8 mouse cellular contexts compared by ENCODE assay signal in genomic region chr10:23674633-23675515, GRCm38 (mm10).
DNase-seq lines count a peak whose midpoint lies in the region; ATAC-seq and TF ChIP-seq lines count a peak whose summit lies in the region.

No protein-coding gene starts in this region.

- peaks cover 11% of the 10 kb centered on the region for H3K4me1 ChIP-seq in limb, embryonic 11.5 days (ENCODE audit: control insufficient read depth, insufficient read depth, low read length)
- no peaks in the 10 kb centered on the region for H3K4me1 ChIP-seq in liver, embryonic 12.5 days
- no peaks in the 10 kb centered on the region for H3K4me1 ChIP-seq in liver, postnatal 0 days (ENCODE audit: insufficient read depth)

- no peak overlapping the region for H3K4me2 ChIP-seq in limb, embryonic 11.5 days (ENCODE audit: low read depth, severe bottlenecking)
- H3K4me2 ChIP-seq in liver, embryonic 12.5 days: no peak overlapping the region
- no peak overlapping the region for H3K4me2 ChIP-seq in liver, postnatal 0 days (ENCODE audit: low read depth, low read length)

- H3K4me3 ChIP-seq in left cerebral cortex, adult 2 months: no peak overlapping the region
- no peak overlapping the region for H3K4me3 ChIP-seq in limb, embryonic 11.5 days (ENCODE audit: low read depth, low read length)
- H3K4me3 ChIP-seq in liver, embryonic 12.5 days: no peak overlapping the region
- H3K4me3 ChIP-seq in liver, postnatal 0 days (ENCODE audit: low read depth, low read length): no peak overlapping the region

- WGBS in limb, embryonic 11.5 days: 71% methylated on average over 16 of the region's 16 CpGs
- 71% methylated on average over 16 of the region's 16 CpGs for WGBS in liver, embryonic 12.5 days (ENCODE audit: insufficient replicate concordance)
- WGBS in liver, postnatal 0 days (ENCODE audit: insufficient replicate concordance): 75% methylated on average over 16 of the region's 16 CpGs

- ATAC-seq in limb, embryonic 11.5 days (ENCODE audit: insufficient number of reproducible peaks, low FRiP score, low TSS enrichment, low read depth): no peak
- ATAC-seq in liver, embryonic 12.5 days: no peak
- ATAC-seq in liver, postnatal 0 days: no peak

- H3K9me3 ChIP-seq in limb, embryonic 11.5 days (ENCODE audit: control insufficient read depth, low read length): no peaks in the 10 kb centered on the region
- H3K9me3 ChIP-seq in liver, embryonic 12.5 days (replicated peaks): no peaks in the 10 kb centered on the region
- no peaks in the 10 kb centered on the region for H3K9me3 ChIP-seq in liver, postnatal 0 days (ENCODE audit: low read length)

- no peak for TF ChIP-seq CTCF in left cerebral cortex, adult 2 months (IDR thresholded peaks at IDR 0.05)
- no peak for TF ChIP-seq CTCF in liver, postnatal 0 days (IDR thresholded peaks at IDR 0.05; ENCODE audit: low read depth)

- no peak overlapping the region for H3K9ac ChIP-seq in limb, embryonic 11.5 days (ENCODE audit: low read length)
- no peak overlapping the region for H3K9ac ChIP-seq in liver, embryonic 12.5 days
- no peak overlapping the region for H3K9ac ChIP-seq in liver, postnatal 0 days (replicated peaks)

- H3K27me3 ChIP-seq in limb, embryonic 11.5 days (ENCODE audit: control insufficient read depth, insufficient read depth, low read length): no peaks in the 10 kb centered on the region
- H3K27me3 ChIP-seq in liver, embryonic 12.5 days (replicated peaks): no peaks in the 10 kb centered on the region
- no peaks in the 10 kb centered on the region for H3K27me3 ChIP-seq in liver, postnatal 0 days (ENCODE audit: insufficient read depth, low read length)

- H3K36me3 ChIP-seq in limb, embryonic 11.5 days (ENCODE audit: control insufficient read depth, insufficient read depth, low read length): no peaks in the 10 kb centered on the region
- H3K36me3 ChIP-seq in liver, embryonic 12.5 days: no peaks in the 10 kb centered on the region
- H3K36me3 ChIP-seq in liver, postnatal 0 days (replicated peaks; ENCODE audit: insufficient read depth, low read length): no peaks in the 10 kb centered on the region

- TF ChIP-seq EP300 in liver, postnatal 0 days (IDR thresholded peaks at IDR 0.05; ENCODE audit: low read depth): no peak

- intact Hi-C loops in left cerebral cortex, adult 2 months (cut with DNase I): loop anchor here (5.0 kb wide), 1 partner anchor 558 kb away; no protein-coding TSS in a partner anchor
- intact Hi-C loops in left cerebral cortex, postnatal 36 days (cut with DNase I): no loop called here

- no peak overlapping the region for H3K27ac ChIP-seq in left cerebral cortex, adult 2 months
- H3K27ac ChIP-seq in limb, embryonic 11.5 days (replicated peaks; ENCODE audit: low read depth, low read length): peak overlapping the region; percentile 65; the same call in 1 of the 2 replicates
- H3K27ac ChIP-seq in liver, embryonic 12.5 days: no peak overlapping the region
- H3K27ac ChIP-seq in liver, postnatal 0 days (ENCODE audit: low read depth): no peak overlapping the region

- peak; percentile 14 to 24 for DNase-seq in left cerebral cortex, adult 2 months (ENCODE audit: extremely low spot score in 1 of 2, low spot score in 2 of 2)
- no peak for DNase-seq in left cerebral cortex, postnatal 36 days (ENCODE audit: low spot score in 2 of 2)
- peak; percentile 38 to 58 for DNase-seq in frontal cortex, postnatal 10 days (ENCODE audit: low spot score in 2 of 2)
- DNase-seq in limb, embryonic 11.5 days (ENCODE audit: low spot score): peak; percentile 27
- DNase-seq in right cerebral cortex, postnatal 10 days (ENCODE audit: low spot score in 2 of 2): peak; percentile 80
- DNase-seq in liver, postnatal 0 days: no peak
- no peak for DNase-seq in adipocyte (ENCODE audit: low spot score)

Comparison
In these comparisons a context has a peak if more than half of its experiments do, and no peak if none do; other contexts are left out.
1. DNase-seq: peak in left cerebral cortex, adult 2 months (2 of 2), frontal cortex, postnatal 10 days (2 of 2), limb, embryonic 11.5 days (single experiment) and right cerebral cortex, postnatal 10 days (2 of 2); none in left cerebral cortex, postnatal 36 days (0 of 2), liver, postnatal 0 days (single experiment) and adipocyte (single experiment).